Mouse (Mus musculus): ENCODE measurements around the gene Tmem219.

DNA sequence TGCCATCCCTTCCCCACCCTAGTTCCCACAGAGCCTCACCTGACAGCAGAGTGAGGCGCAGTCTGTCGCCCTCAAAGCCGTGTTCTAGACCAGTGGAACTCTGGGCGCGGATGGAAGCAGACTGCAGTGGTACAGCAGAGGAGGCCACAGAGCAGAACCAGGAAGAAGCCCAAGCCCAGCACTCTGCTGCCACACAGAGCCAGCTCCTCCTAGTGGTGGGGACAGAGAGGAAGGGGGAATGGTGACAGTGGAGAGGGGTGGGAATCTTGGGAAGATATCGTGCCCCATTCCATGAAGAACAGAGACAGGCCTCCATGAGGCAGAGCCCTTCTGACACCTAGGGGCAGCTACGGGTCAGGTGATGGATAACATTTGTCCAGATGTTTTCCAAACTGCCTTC is 33.9 kb downstream of the Tmem219 start:
- TF ChIP-seq CTCF (IDR thresholded peaks at IDR 0.05; ENCODE audit: borderline replicate concordance, control insufficient read depth, extremely low read depth, insufficient read depth, low read length, poor library complexity) (peak; percentile 61; the same call in 1 of the 2 replicates), POLR2A (IDR thresholded peaks at IDR 0.05; ENCODE audit: control insufficient read depth, extremely low read depth, insufficient read depth, low read length, poor library complexity) (no peak)
